Mouse (Mus musculus) left cerebral cortex, postnatal 4 days (tissue): ENCODE measurements around the gene Calcrl. TPM values are rescaled to one million over a fixed set of nuclear protein-coding genes. Genes with fewer than 3 reads are reported as not detected.

Experiments
- DNase-seq: peaks from one replicate; pipeline ENCODE4 v3.0.0-alpha.2; 2022
- intact Hi-C: fragments of 180-260 bp; cut with DNase I; formaldehyde crosslinking; loops from one replicate; pipeline ENCODE4 v1.15.1; 2025
- total RNA-seq, 2 experiments: library from RNA; stranded (reverse); gene quantifications; 2 replicates each; pipeline ENCODE4 v1.2.3; 2021

The Calcrl gene
- total RNA-seq, 2 experiments from 2014 or later = 5.7 to 7.5 TPM

GRCm38 (mm10) chr2:84343756-84344155 is 81.5 kb downstream of the Calcrl start:
- DNase-seq = no peak

DNA sequence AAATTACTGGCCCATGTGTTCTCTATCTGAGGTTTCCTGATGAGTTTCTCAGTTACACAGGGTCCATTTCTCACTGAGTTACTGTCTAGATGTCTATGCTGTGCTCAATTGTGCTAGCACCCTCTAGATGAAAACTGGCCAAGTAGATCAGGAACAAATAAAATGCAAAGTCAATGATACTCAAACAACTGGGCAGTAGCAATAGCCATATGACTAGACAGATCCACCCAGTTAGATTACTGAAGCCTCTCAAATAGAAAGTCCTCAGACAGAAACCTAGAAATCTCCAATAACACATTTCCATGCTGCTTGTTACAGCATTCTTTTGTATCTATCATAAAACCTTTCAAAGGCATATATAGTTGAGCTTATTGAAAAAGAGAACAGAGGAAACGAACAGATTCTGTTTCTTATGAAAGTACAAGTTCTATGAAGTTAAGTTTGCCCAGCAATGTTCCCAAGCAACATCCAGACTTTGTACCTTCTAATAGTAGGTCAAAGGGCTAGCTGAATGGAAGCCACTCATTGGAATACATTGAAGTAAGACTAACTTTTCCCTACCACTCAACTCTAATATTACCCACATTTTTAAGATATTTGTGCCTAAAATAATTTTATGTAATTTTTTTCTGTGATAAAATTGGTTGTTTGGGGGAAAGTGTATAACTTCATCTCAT is 87.3 kb downstream of the Calcrl start:
- intact Hi-C loops = no loop called here

More at GRCm38 (mm10) chr2:84343756-84344155, 81.5 kb downstream of the Calcrl start:
- intact Hi-C loops = no loop called here

GRCm38 (mm10) chr2:84336331-84336730 is 88.9 kb downstream of the Calcrl start:
- no peak for DNase-seq
- intact Hi-C loops = no loop called here

More for the DNA sequence above, 87.3 kb downstream of the Calcrl start:
- DNase-seq = no peak

GRCm38 (mm10) chr2:84316185-84316805 is 108.9 kb downstream of the Calcrl start:
- intact Hi-C loops = no loop called here
- DNase-seq = no peak

- intact Hi-C loops = no loop called here
- DNase-seq = no peak
Observed at GRCm38 (mm10) chr2:84296517-84296916, 128.7 kb downstream of the Calcrl start.

DNA sequence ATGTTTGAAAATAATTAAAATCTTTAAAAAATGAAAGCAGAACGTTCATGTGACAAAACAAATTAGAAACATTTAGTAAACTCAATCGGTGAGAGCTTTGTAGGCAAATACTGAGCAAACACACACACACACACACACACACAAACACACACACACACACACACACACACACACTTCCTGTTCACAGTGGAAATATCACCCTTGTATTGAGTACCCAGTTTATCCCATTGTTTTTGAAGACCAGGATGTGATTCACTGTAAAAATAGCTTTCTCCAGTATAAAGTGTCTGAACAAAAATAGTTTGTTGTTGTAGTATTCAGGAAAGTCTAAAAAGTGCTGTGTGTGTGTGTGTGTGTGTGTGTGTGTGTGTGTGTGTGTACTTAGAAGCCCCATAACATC is 130.1 kb downstream of the Calcrl start:
- no peak for DNase-seq
- intact Hi-C loops = no loop called here

DNA sequence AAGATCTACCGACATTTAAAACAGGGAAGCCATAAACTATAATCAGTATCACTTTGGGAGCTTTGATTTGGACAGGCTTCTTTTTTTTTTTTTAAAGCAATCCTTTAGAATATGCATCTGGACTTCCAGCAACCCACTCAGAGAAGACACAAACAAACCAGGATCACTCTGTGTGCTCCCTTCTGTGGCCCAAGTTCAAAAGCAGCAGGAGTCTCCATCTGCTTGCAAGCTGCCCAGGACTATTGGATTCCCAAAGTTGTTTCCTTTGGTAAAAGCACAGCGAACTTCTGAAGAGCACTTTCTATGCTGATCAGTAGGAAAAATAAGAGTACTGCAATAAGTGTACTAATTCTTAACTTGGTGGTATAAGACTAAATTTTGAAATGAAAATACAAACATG is 130.6 kb downstream of the Calcrl start:
- peak; percentile 69 for DNase-seq
- intact Hi-C loops = no loop called here

DNA sequence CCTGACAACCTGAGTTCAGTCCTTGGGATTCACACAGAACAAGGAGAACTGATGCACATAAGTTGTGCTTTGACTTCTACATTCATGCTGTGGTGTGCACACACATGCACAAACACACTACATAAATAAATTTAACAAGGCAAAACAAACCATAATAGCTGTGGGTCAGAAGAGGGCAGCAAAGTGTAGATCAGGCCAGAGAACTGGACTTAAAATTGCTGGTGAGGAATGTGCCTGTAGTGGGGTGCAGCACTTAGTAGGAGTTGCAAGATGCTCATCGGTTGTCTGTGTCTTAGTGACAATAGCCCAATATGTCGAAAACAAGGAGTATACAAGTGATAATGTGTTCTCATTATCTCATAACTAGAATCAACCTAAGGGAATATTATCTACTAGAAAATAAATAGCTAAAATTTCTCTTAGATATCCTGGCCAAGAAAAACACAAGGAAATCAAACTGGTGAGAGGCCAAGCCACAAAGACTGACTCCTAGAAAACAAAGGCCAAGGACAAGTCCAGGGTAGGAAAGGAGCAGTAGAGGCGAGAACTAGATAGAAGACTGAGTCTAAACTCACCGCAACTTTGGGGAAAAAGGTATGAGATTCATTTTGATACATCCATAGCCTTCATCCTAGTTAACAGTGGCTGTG is 132.7 kb downstream of the Calcrl start:
- intact Hi-C loops = no loop called here
- no peak for DNase-seq

- DNase-seq = peak; percentile 9
- intact Hi-C loops = no loop called here
Observed at GRCm38 (mm10) chr2:84288940-84289557, 136.2 kb downstream of the Calcrl start.

Other genes with a start within 250 kb of the Calcrl start
- 10 to 100 TPM in 1 of 2 experiments, 1 to 10 TPM in 1; 9.3 to 10.3 TPM for gene Tfpi, start 51.4 kb upstream of the Calcrl start, total RNA-seq
- gene Ctnnd1, start 225.4 kb upstream of the Calcrl start, total RNA-seq = 10 to 100 TPM; 70.4 to 88.0 TPM
- gene Btbd18, start 233.7 kb upstream of the Calcrl start, total RNA-seq = not detected
- 100 to 1,000 TPM in 1 of 2 experiments, 10 to 100 TPM in 1; 96.5 to 104 TPM for gene Selenoh, start 245.4 kb upstream of the Calcrl start, total RNA-seq